Mouse (Mus musculus) lung, embryonic 16.5 days (tissue): ENCODE results near the gene Nifk. TPM values are rescaled to one million over a fixed set of nuclear protein-coding genes. Genes with fewer than 3 reads are reported as not detected.

Experiments
- ATAC-seq: fragments of 200-750 bp; cut with Nextera tagmentation; 2 replicates; pipeline ENCODE4 v1.8.0; 2017; ENCODE audit warnings: low read depth, mild to moderate bottlenecking, moderate library complexity
- H3K27ac ChIP-seq: fragments of 300-500 bp; sonication (generic); 2 replicates; pipeline ENCODE4 v1.5.1; 2014; ENCODE audit warnings: mild to moderate bottlenecking, control low read depth, low read length
- H3K27me3 ChIP-seq: fragments of 300-500 bp; sonication (generic); 2 replicates; pipeline ENCODE4 v1.6.1; 2014; ENCODE audit warnings: low read depth, low read length, mixed read lengths; ENCODE audit not compliant: control insufficient read depth, insufficient read depth
- H3K36me3 ChIP-seq: fragments of 300-500 bp; sonication (generic); 2 replicates; pipeline ENCODE4 v1.6.1; 2014; ENCODE audit warnings: low read length; ENCODE audit not compliant: control insufficient read depth, insufficient read depth
- H3K4me1 ChIP-seq: fragments of 300-500 bp; sonication (generic); replicated peaks from 2 replicates; pipeline ENCODE4 v1.6.1; 2014; ENCODE audit warnings: low read length, mixed read lengths; ENCODE audit not compliant: control insufficient read depth, insufficient read depth
- H3K4me2 ChIP-seq: fragments of 300-500 bp; sonication (generic); 2 replicates; pipeline ENCODE4 v1.6.1; 2014; ENCODE audit warnings: low read depth, low read length, control low read depth
- H3K4me3 ChIP-seq: fragments of 300-500 bp; sonication (generic); 2 replicates; pipeline ENCODE4 v1.5.1; 2014; ENCODE audit warnings: mild to moderate bottlenecking, low read length, control low read depth
- H3K9ac ChIP-seq: fragments of 300-500 bp; sonication (generic); 2 replicates; pipeline ENCODE4 v1.6.1; 2014; ENCODE audit warnings: low read length, control low read depth
- H3K9me3 ChIP-seq: fragments of 300-500 bp; sonication (generic); 2 replicates; pipeline ENCODE4 v1.6.1; 2016; ENCODE audit warnings: low read length; ENCODE audit not compliant: control insufficient read depth
- WGBS: fragments of 180-500 bp; shearing (Covaris S2); extraction: QIAGEN DNeasy Blood & Tissue Kit; methylation state at CpG from one replicate; pipeline ENCODE4 v1.1.7; 2014; 5-methylcytosine and 5-hydroxymethylcytosine counted together
- polyA plus RNA-seq: library from polyadenylated mRNA; unstranded; fragments of >200 nt; fragmentation: Nextera tagmentation; extraction: Ambion mirVana; gene quantifications from 2 replicates; pipeline ENCODE4 v1.2.1, GENCODE M21; 2015

Gene Nifk
- polyA plus RNA-seq = 62.6 and 67.3 TPM in 2 replicates

- H3K9ac ChIP-seq = peak within 1 kb of the TSS; percentile 87
- peaks cover 7% of the 10 kb centered on the region; the same call in 1 of the 2 replicates for H3K4me1 ChIP-seq
- under 1% methylated on average over 37 of the region's 37 CpGs for WGBS
- no peaks in the 10 kb centered on the region for H3K27me3 ChIP-seq
- ATAC-seq = peak; percentile 90
- H3K9me3 ChIP-seq = no peaks in the 10 kb centered on the region
- H3K36me3 ChIP-seq = peaks cover 8% of the 10 kb centered on the region
- H3K4me2 ChIP-seq = peak within 1 kb of the TSS; percentile 80
- no peak within 1 kb of the TSS for H3K27ac ChIP-seq
- H3K4me3 ChIP-seq = peak within 1 kb of the TSS; percentile 84
Observed at GRCm38 (mm10) chr1:118321661-118322201, at the start of gene Nifk. TSS of gene Nifk (plus strand) at chr1:118321839.

- Histone ChIP-seq H3K4me2 (no peak overlapping the region), H3K9me3 (no peaks in the 10 kb centered on the region), H3K36me3 (no peaks in the 10 kb centered on the region), H3K9ac (no peak overlapping the region), H3K27ac (no peak overlapping the region), H3K4me1 (no peaks in the 10 kb centered on the region), H3K27me3 (no peaks in the 10 kb centered on the region), H3K4me3 (no peak overlapping the region)
- no peak for ATAC-seq
- 18% methylated on average over 2 of the region's 2 CpGs for WGBS
Observed at GRCm38 (mm10) chr1:118275139-118275538, 46.5 kb upstream of the Nifk start.

GRCm38 (mm10) chr1:118292291-118292690 is 29.3 kb upstream of the Nifk start:
- H3K36me3 ChIP-seq = no peaks in the 10 kb centered on the region; the same call in 1 of the 2 replicates
- no peak overlapping the region for H3K4me3 ChIP-seq
- no peaks in the 10 kb centered on the region for H3K4me1 ChIP-seq
- ATAC-seq = no peak
- H3K27ac ChIP-seq = no peak overlapping the region
- H3K4me2 ChIP-seq = no peak overlapping the region
- H3K9me3 ChIP-seq = no peaks in the 10 kb centered on the region
- no peaks in the 10 kb centered on the region for H3K27me3 ChIP-seq
- WGBS = 83% methylated on average over 4 of the region's 4 CpGs
- H3K9ac ChIP-seq = no peak overlapping the region

- Histone ChIP-seq H3K27me3 (no peaks in the 10 kb centered on the region), H3K9me3 (no peaks in the 10 kb centered on the region), H3K4me2 (no peak overlapping the region), H3K27ac (no peak overlapping the region), H3K4me3 (no peak overlapping the region), H3K4me1 (no peaks in the 10 kb centered on the region), H3K36me3 (no peaks in the 10 kb centered on the region; the same call in 1 of the 2 replicates), H3K9ac (no peak overlapping the region)
- ATAC-seq = no peak
- 99% methylated on average over 3 of the region's 3 CpGs for WGBS
Observed at GRCm38 (mm10) chr1:118294192-118294591, 27.4 kb upstream of the Nifk start.

- ATAC-seq = peak; percentile 52
- H3K4me2 ChIP-seq = no peak overlapping the region
- peak overlapping the region; percentile 50 for H3K27ac ChIP-seq
- WGBS = 49% methylated on average over 5 of the region's 5 CpGs
- no peak overlapping the region for H3K9ac ChIP-seq
- no peak overlapping the region for H3K4me3 ChIP-seq
- H3K36me3 ChIP-seq = peaks cover 4% of the 10 kb centered on the region
- H3K27me3 ChIP-seq = no peaks in the 10 kb centered on the region
- H3K9me3 ChIP-seq = no peaks in the 10 kb centered on the region
- H3K4me1 ChIP-seq = no peaks in the 10 kb centered on the region
Observed at GRCm38 (mm10) chr1:118294826-118295225, 26.8 kb upstream of the Nifk start.

- no peaks in the 10 kb centered on the region for H3K27me3 ChIP-seq
- no peaks in the 10 kb centered on the region for H3K4me1 ChIP-seq
- no peaks in the 10 kb centered on the region for H3K9me3 ChIP-seq
- 60% methylated on average over 3 of the region's 3 CpGs for WGBS
- H3K4me3 ChIP-seq = no peak overlapping the region
- H3K4me2 ChIP-seq = no peak overlapping the region
- peaks cover 15% of the 10 kb centered on the region for H3K36me3 ChIP-seq
- H3K9ac ChIP-seq = no peak overlapping the region
- no peak overlapping the region for H3K27ac ChIP-seq
- peak; percentile 60 for ATAC-seq
Observed at GRCm38 (mm10) chr1:118296673-118297072, 25.0 kb upstream of the Nifk start.

- 86% methylated on average over 2 of the region's 2 CpGs for WGBS
- no peak overlapping the region for H3K27ac ChIP-seq
- no peaks in the 10 kb centered on the region for H3K27me3 ChIP-seq
- no peak overlapping the region for H3K4me2 ChIP-seq
- H3K4me1 ChIP-seq = no peaks in the 10 kb centered on the region
- peaks cover 18% of the 10 kb centered on the region for H3K36me3 ChIP-seq
- no peaks in the 10 kb centered on the region for H3K9me3 ChIP-seq
- H3K4me3 ChIP-seq = no peak overlapping the region
- no peak overlapping the region for H3K9ac ChIP-seq
- no peak for ATAC-seq
Observed at GRCm38 (mm10) chr1:118297719-118298118, 23.9 kb upstream of the Nifk start.

- peak overlapping the region; percentile 97 for H3K9ac ChIP-seq
- ATAC-seq = peak; percentile 99
- under 1% methylated on average over 67 of the region's 67 CpGs for WGBS
Observed at GRCm38 (mm10) chr1:118310780-118311621, 10.6 kb upstream of the Nifk start.

GRCm38 (mm10) chr1:118311622-118312326 is 9.9 kb upstream of the Nifk start, which contains the start of gene Tsn:
TSS of gene Tsn (minus strand) at chr1:118311739.
- ATAC-seq = peak; percentile 9; the same call in 1 of the 2 replicates

More at GRCm38 (mm10) chr1:118310780-118311621, 10.6 kb upstream of the Nifk start:
- H3K4me1 ChIP-seq = peaks cover 8% of the 10 kb centered on the region
- peaks cover 11% of the 10 kb centered on the region for H3K36me3 ChIP-seq
- H3K27ac ChIP-seq = peak overlapping the region; percentile 96
- H3K27me3 ChIP-seq = no peaks in the 10 kb centered on the region
- peak overlapping the region; percentile 88 for H3K4me3 ChIP-seq
- peak overlapping the region; percentile 73 for H3K4me2 ChIP-seq
- no peaks in the 10 kb centered on the region for H3K9me3 ChIP-seq

More at GRCm38 (mm10) chr1:118311622-118312326, 9.9 kb upstream of the Nifk start, which contains the start of gene Tsn:
- Histone ChIP-seq H3K9ac (peak within 1 kb of the TSS; percentile 97), H3K4me1 (peaks cover 8% of the 10 kb centered on the region), H3K4me2 (peak within 1 kb of the TSS; percentile 73), H3K9me3 (no peaks in the 10 kb centered on the region), H3K4me3 (peak within 1 kb of the TSS; percentile 88), H3K36me3 (peaks cover 7% of the 10 kb centered on the region; the same call in 1 of the 2 replicates), H3K27me3 (no peaks in the 10 kb centered on the region), H3K27ac (peak within 1 kb of the TSS; percentile 96)
- WGBS = 30% methylated on average over 12 of the region's 12 CpGs
